ENCODE assay signal across 19 mouse cellular contexts in genomic region chr2:163814739-163815465, GRCm38 (mm10). TPM values are rescaled to one million over a fixed set of nuclear protein-coding genes. Genes with fewer than 3 reads are reported as not detected.
"Had no signal": no experiment of that assay in that cellular context is flagged by ENCODE, and none has a peak within 500 bp of the region (broad histone marks: within the 10 kb centered on the region; RNA-seq: fewer than 3 reads in every experiment).

No protein-coding gene starts in this region.

- H3K4me2 ChIP-seq: limb, embryonic 15.5 days; liver, embryonic 12.5 days; lung, embryonic 14.5 days; neural tube, embryonic 12.5 days had no signal

- H3K36me3 ChIP-seq: limb, embryonic 15.5 days; liver, embryonic 12.5 days; midbrain, embryonic 10.5 days; neural tube, embryonic 12.5 days had no signal

- H3K4me1 ChIP-seq: neural tube, embryonic 12.5 days had no signal

- H3K9ac ChIP-seq: limb, embryonic 15.5 days; liver, embryonic 12.5 days; lung, embryonic 14.5 days; neural tube, embryonic 12.5 days had no signal

- H3K27ac ChIP-seq: left cerebral cortex, adult 2 months; limb, embryonic 15.5 days; liver, embryonic 12.5 days; midbrain, embryonic 10.5 days; neural tube, embryonic 12.5 days; stomach, postnatal 0 days had no signal

- H3K27me3 ChIP-seq: limb, embryonic 15.5 days; liver, embryonic 12.5 days; neural tube, embryonic 12.5 days had no signal

- H3K4me3 ChIP-seq: left cerebral cortex, adult 2 months; limb, embryonic 15.5 days; liver, embryonic 12.5 days; midbrain, embryonic 10.5 days; neural tube, embryonic 12.5 days had no signal

- ATAC-seq: liver, embryonic 12.5 days had no signal

- H3K9me3 ChIP-seq: limb, embryonic 15.5 days; liver, embryonic 12.5 days; midbrain, embryonic 10.5 days; neural tube, embryonic 12.5 days had no signal

- DNase-seq: kidney, postnatal 25 days; lung, embryonic 14.5 days; lung, postnatal 10 days; lung, postnatal 4 days; midbrain, embryonic 14.5 days; thymus, adult 18-20 months; thymus, postnatal 25 days had no signal

RNA-seq across cellular contexts. Expression of gene Ccn5, which starts 5.8 kb away (rescaled TPM):
- total RNA-seq: layer of hippocampus, postnatal 25 days; left cerebral cortex, postnatal 25 days; neutrophil, adult 5-6 weeks had no signal

RNA-seq across cellular contexts. Expression of gene Kcnk15, which starts 38.5 kb away (rescaled TPM):
- total RNA-seq: layer of hippocampus, postnatal 25 days; megakaryocyte, adult 5-6 weeks; neutrophil, adult 5-6 weeks had no signal
- polyA plus RNA-seq: limb, embryonic 11.5 days; limb, embryonic 15.5 days; liver, embryonic 12.5 days; liver, embryonic 16.5 days; lung, embryonic 14.5 days; midbrain, embryonic 10.5 days; midbrain, embryonic 14.5 days; stomach, postnatal 0 days had no signal
